Mouse (Mus musculus) heart, embryonic 15.5 days (tissue): ENCODE results near the gene Angptl2. TPM values are rescaled to one million over a fixed set of nuclear protein-coding genes. Genes with fewer than 3 reads are reported as not detected.

ENCODE experiments used
- ATAC-seq: fragments of 200-750 bp; cut with Nextera tagmentation; replicated peaks from 2 replicates; pipeline ENCODE4 v1.8.0; 2017; ENCODE audit warnings: low read depth, moderate TSS enrichment; ENCODE audit not compliant: insufficient number of reproducible peaks, insufficient read depth, low FRiP score
- H3K27ac ChIP-seq: fragments of 300-500 bp; sonication (generic); 2 replicates; pipeline ENCODE4 v1.5.1; 2015; ENCODE audit warnings: mild to moderate bottlenecking, inconsistent platforms
- H3K27me3 ChIP-seq: fragments of 300-500 bp; sonication (generic); 2 replicates; pipeline ENCODE4 v1.6.1; 2015; ENCODE audit warnings: inconsistent platforms
- H3K36me3 ChIP-seq: fragments of 300-500 bp; sonication (generic); 2 replicates; pipeline ENCODE4 v1.6.1; 2015; ENCODE audit warnings: mild to moderate bottlenecking, inconsistent platforms
- H3K4me1 ChIP-seq: fragments of 300-500 bp; sonication (generic); replicated peaks from 2 replicates; pipeline ENCODE4 v1.6.1; 2015; ENCODE audit warnings: inconsistent platforms
- H3K4me2 ChIP-seq: fragments of 300-500 bp; sonication (generic); 2 replicates; pipeline ENCODE4 v1.6.1; 2015; ENCODE audit warnings: inconsistent platforms, mild to moderate bottlenecking, moderate library complexity
- H3K4me3 ChIP-seq: fragments of 300-500 bp; sonication (generic); 2 replicates; pipeline ENCODE4 v1.5.1; 2015; ENCODE audit warnings: mild to moderate bottlenecking, inconsistent platforms
- H3K9ac ChIP-seq: fragments of 300-500 bp; sonication (generic); 2 replicates; pipeline ENCODE4 v1.6.1; 2015; ENCODE audit warnings: mild to moderate bottlenecking, inconsistent platforms
- H3K9me3 ChIP-seq: fragments of 300-500 bp; sonication (generic); replicated peaks from 2 replicates; pipeline ENCODE4 v1.6.1; 2016; ENCODE audit warnings: inconsistent platforms
- WGBS: fragments of 180-500 bp; shearing (Covaris S2); methylation state at CpG from one replicate; pipeline ENCODE4 v1.1.7; 2015; ENCODE audit warnings: mixed read lengths; 5-methylcytosine and 5-hydroxymethylcytosine counted together
- polyA plus RNA-seq: library from polyadenylated mRNA; unstranded; fragments of >200 nt; fragmentation: Nextera tagmentation; extraction: Ambion mirVana; gene quantifications from 2 replicates; pipeline ENCODE4 v1.2.1, GENCODE M21; 2015

Angptl2 gene
- polyA plus RNA-seq, 1 experiment from 2014 or later = 59.1 TPM

DNA sequence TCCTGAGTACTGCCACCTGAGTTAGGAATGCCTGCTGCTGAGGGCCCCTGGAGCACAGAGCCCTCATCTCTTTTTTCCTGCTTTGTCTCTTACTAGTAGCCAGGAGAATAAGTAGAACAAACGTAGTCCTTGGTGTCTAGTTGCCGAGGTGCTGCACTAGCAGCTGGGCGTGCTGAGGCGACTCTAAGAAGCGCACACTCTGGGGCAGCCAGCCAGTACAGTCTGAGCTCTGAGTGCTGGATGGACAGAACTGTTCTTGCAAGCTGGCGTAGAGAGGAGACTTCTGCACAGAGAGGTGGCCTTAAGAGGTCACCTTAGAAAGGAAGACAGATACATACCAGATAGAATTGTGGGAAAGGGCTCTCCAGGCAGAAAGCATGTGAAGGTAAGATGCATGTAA is 4.4 kb downstream of the Angptl2 start:
- Histone ChIP-seq H3K36me3 (no peaks in the 10 kb centered on the region), H3K9me3 (no peaks in the 10 kb centered on the region), H3K27me3 (no peaks in the 10 kb centered on the region), H3K4me1 (peaks cover 67% of the 10 kb centered on the region), H3K9ac (no peak overlapping the region), H3K4me3 (no peak overlapping the region), H3K27ac (peak overlapping the region; percentile 40), H3K4me2 (peak overlapping the region; percentile 31; the same call in 1 of the 2 replicates)
- no peak for ATAC-seq
- 70% methylated on average over 6 of the region's 6 CpGs for WGBS

DNA sequence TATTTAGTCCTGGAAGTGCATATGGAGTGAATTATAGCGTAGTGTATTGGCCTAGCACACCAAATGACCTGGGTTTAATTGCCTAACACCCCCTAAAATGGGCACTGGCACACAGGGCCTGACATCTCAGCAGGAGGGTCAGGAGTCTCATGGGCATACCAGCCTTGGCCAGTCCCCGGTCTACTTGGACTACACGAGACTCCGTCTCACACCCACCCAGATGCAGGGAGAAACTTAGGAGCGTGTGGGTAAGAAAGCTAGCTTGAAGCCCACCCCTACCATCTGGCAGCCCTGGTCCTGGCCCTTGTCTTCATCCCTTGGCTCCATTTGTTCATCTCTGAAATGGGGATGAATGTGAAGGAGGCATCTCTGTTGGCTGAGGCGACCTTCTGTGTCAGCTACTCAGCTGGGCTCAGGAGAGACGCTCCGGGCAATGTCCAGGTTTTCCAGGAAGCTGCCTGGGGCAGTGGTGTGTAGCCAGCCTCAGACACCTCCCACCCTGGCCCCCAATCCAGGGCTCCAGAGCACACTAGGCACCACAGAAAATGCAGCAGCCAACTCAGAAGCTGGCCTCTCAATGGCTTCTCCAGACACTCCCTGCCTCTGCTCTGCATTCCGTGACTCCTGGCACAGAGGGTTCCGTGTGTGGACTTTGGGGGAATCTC is 4.9 kb downstream of the Angptl2 start:
- Histone ChIP-seq H3K4me2 (no peak overlapping the region), H3K27ac (no peak overlapping the region), H3K27me3 (no peaks in the 10 kb centered on the region), H3K9ac (no peak overlapping the region), H3K4me1 (peaks cover 63% of the 10 kb centered on the region), H3K9me3 (no peaks in the 10 kb centered on the region), H3K4me3 (no peak overlapping the region), H3K36me3 (no peaks in the 10 kb centered on the region)
- no peak for ATAC-seq
- 84% methylated on average over 10 of the region's 10 CpGs for WGBS

DNA sequence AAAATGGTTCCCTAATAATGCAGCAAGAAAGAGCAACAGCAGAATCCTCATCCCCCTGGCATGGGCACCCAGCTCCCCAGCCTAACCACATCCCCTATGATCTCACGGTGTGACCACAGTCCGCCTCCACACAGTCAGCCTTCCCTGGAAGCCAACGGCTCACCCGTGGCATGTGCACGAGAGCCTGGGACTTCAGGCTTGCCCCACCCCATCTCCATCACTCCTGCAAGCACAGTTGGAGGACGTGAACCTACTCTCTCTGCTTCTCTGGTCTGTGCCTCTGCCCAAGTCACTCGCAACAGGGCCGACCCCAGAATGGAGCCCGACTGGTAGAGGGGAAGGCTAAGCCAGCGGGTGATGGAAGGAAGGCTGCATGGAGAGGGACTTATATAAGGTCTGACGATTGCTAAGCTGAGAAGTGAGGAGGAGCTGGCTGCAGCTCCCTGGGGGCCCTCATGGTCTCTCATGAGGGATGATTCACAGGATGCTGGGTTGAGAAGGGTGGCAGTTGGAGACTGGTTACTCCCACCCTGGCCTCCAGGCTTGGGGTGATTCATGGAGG is 5.6 kb downstream of the Angptl2 start:
- no peak overlapping the region for H3K9ac ChIP-seq
- peaks cover 59% of the 10 kb centered on the region for H3K4me1 ChIP-seq
- H3K9me3 ChIP-seq = no peaks in the 10 kb centered on the region
- ATAC-seq = no peak
- H3K4me3 ChIP-seq = no peak overlapping the region
- no peaks in the 10 kb centered on the region for H3K36me3 ChIP-seq
- no peak overlapping the region for H3K4me2 ChIP-seq
- 76% methylated on average over 11 of the region's 11 CpGs for WGBS
- H3K27ac ChIP-seq = no peak overlapping the region
- H3K27me3 ChIP-seq = no peaks in the 10 kb centered on the region

DNA sequence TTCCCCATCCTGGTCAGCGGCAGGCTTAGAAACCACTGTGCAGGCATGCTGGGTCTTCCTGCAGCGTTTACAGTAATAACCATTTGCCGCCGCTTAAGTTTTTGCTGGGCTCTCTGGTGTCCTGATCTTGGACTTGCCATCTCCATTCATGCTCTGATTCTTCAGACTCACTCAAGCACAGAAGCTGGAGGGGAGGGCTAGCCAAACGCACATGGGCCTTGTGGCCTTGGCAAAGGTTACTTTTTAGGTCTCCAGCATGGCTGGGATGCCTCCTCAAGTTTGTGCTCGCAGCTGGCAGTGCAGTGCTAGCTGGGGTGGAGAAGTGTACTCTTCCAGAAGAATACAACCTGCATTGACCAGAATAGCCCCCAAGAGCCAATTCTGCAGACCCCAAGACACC is 6.6 kb downstream of the Angptl2 start:
- no peak for ATAC-seq
- no peaks in the 10 kb centered on the region for H3K36me3 ChIP-seq
- no peak overlapping the region for H3K27ac ChIP-seq
- H3K9me3 ChIP-seq = no peaks in the 10 kb centered on the region
- no peak overlapping the region for H3K4me3 ChIP-seq
- no peak overlapping the region for H3K4me2 ChIP-seq
- no peaks in the 10 kb centered on the region for H3K27me3 ChIP-seq
- H3K9ac ChIP-seq = no peak overlapping the region
- 80% methylated on average over 6 of the region's 6 CpGs for WGBS
- peaks cover 57% of the 10 kb centered on the region for H3K4me1 ChIP-seq

DNA sequence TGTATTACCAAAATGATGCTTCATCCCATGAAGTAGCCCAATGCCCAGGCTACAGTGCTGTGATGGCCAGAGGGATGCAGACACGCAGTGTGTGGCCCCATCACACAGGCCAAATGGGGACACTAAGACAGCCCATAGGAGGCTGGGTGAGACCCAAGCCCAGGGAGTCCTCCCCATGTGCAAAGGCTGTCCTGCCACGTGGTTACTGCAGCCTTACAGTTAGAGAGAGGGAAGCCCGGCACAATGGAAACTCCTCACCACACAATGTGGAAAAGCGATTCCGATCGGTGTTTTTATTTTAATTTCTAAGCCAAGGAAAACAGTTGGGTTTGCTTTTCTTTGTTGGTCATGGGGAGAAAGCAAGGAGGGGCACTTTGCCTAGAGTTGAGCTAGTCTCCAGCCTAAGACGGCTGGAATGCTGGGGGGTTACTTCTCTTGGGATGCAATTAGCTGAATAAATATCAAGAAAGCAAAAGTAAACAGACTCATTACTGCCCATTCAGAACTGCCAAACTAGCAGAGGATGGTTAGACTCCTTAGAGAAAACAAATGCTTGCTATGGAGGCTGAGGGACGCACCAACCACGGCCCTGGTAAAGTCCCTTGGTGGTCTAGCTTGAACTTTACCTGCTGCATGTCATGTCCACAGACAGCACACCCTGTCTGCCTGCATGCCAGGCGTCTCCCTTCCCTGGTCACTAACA is 7.9 kb downstream of the Angptl2 start:
- WGBS = 63% methylated on average over 10 of the region's 10 CpGs
- Histone ChIP-seq H3K36me3 (peaks cover 7% of the 10 kb centered on the region), H3K27ac (peak overlapping the region; percentile 18; the same call in 1 of the 2 replicates), H3K4me2 (no peak overlapping the region), H3K27me3 (no peaks in the 10 kb centered on the region), H3K4me1 (peaks cover 57% of the 10 kb centered on the region), H3K9me3 (no peaks in the 10 kb centered on the region), H3K9ac (no peak overlapping the region), H3K4me3 (no peak overlapping the region)
- ATAC-seq = no peak

DNA sequence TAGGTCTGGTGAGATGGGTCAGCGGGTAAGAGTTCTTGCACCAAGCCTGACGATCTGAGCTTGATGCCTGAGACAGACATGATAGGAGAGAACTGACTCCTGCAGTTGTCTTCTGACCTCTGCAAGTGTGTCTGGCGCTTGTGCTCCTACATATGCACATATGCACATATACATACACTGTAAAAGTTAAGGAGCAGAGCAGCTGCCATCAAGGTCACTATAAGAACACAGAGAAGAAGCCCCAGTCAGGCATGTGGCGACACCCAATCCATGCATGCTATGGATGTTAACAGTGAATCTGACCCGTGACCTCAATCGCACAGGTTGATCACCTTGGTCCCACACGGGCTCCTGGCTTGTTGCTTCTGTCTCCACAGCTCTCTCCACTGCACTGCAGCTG is 10.1 kb downstream of the Angptl2 start:
- Histone ChIP-seq H3K36me3 (peaks cover 18% of the 10 kb centered on the region), H3K4me3 (no peak overlapping the region), H3K27me3 (no peaks in the 10 kb centered on the region), H3K27ac (no peak overlapping the region), H3K4me1 (peaks cover 51% of the 10 kb centered on the region), H3K4me2 (no peak overlapping the region), H3K9me3 (no peaks in the 10 kb centered on the region), H3K9ac (no peak overlapping the region)
- WGBS = 86% methylated on average over 7 of the region's 7 CpGs
- no peak for ATAC-seq

DNA sequence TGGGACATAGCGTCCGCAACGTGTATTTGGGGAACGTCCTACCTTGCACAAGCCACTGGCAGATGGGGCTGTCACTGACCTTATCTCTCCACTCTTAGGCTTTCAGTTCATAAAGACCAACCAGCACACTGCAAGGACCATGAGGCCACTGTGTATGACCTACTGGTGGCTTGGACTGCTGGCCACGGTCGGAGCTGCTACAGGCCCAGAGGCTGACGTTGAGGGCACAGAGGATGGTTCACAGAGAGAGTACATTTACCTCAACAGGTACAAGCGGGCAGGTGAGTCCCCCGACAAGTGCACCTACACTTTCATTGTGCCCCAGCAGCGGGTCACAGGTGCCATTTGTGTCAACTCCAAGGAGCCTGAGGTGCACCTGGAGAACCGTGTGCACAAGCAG is 12.2 kb downstream of the Angptl2 start:
- peaks cover 58% of the 10 kb centered on the region for H3K4me1 ChIP-seq
- H3K9ac ChIP-seq = no peak overlapping the region
- 0 out of 2 replicates have a peak overlapping the region, but pooled peaks have one; percentile 4 for H3K27ac ChIP-seq
- 76% methylated on average over 11 of the region's 11 CpGs for WGBS
- no peak for ATAC-seq
- H3K36me3 ChIP-seq = peaks cover 18% of the 10 kb centered on the region
- H3K27me3 ChIP-seq = no peaks in the 10 kb centered on the region
- no peaks in the 10 kb centered on the region for H3K9me3 ChIP-seq
- no peak overlapping the region for H3K4me2 ChIP-seq
- no peak overlapping the region for H3K4me3 ChIP-seq

DNA sequence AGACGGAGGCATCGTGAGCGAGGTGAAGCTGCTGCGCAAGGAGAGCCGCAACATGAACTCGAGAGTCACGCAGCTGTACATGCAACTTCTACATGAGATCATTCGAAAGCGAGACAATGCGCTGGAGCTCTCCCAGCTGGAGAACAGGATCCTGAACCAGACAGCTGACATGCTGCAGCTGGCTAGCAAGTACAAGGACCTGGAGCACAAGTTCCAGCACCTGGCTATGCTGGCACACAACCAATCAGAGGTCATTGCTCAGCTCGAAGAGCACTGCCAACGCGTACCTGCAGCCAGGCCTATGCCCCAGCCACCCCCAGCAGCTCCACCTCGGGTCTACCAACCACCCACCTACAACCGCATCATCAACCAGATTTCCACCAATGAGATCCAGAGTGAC is 12.7 kb downstream of the Angptl2 start:
- 78% methylated on average over 15 of the region's 15 CpGs for WGBS

DNA sequence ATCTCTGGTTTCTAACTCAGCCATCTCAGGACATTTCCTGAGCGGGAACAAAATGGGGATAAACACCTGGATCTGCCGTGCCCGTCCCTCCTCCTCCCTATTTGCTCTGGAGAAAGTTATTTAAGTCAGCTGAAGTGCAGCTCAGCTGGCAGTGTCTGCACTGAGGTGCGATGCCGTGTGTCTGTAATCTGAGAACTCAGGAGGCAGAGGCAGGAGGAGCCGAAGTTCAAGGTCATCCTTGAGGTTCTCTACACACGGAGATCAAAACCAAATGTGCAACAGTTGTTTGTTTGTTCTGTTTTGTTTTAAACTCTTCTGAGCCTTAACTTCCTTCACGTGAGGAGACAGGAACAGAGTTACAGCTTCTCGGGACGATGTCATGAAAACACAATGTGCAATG is 14.8 kb downstream of the Angptl2 start:
- Histone ChIP-seq H3K9me3 (no peaks in the 10 kb centered on the region), H3K27me3 (no peaks in the 10 kb centered on the region), H3K27ac (no peak overlapping the region), H3K36me3 (peaks cover 18% of the 10 kb centered on the region), H3K9ac (no peak overlapping the region), H3K4me1 (peaks cover 50% of the 10 kb centered on the region), H3K4me3 (no peak overlapping the region), H3K4me2 (no peak overlapping the region)
- 53% methylated on average over 10 of the region's 10 CpGs for WGBS
- ATAC-seq = no peak

More for the DNA sequence above, 12.7 kb downstream of the Angptl2 start:
- no peak for ATAC-seq
- Histone ChIP-seq H3K9ac (no peak overlapping the region), H3K27me3 (no peaks in the 10 kb centered on the region), H3K4me2 (no peak overlapping the region), H3K9me3 (no peaks in the 10 kb centered on the region), H3K4me1 (peaks cover 54% of the 10 kb centered on the region), H3K4me3 (no peak overlapping the region), H3K36me3 (peaks cover 18% of the 10 kb centered on the region), H3K27ac (no peak overlapping the region)

DNA sequence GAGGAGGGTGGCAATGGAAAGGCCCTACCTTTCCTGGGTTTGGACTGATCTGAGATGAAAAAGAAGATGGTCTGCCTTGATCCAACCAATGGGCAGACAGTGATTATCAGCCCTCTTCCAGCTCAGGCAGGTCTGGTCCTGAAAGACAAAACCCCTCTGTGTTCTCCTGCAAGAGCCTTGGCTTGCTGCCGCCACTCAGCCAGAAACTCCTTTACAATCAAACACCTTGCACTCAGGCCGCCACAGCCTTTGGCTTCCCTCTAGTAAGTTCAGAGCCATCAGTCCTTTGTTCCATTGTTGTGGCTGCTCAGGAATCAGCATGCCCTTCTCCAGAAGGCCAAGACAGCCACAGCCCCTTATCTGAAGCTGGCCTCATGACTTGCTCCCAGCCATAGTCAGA is 15.9 kb downstream of the Angptl2 start:
- no peak overlapping the region for H3K4me2 ChIP-seq
- H3K27me3 ChIP-seq = no peaks in the 10 kb centered on the region
- H3K4me1 ChIP-seq = peaks cover 52% of the 10 kb centered on the region
- no peak overlapping the region for H3K4me3 ChIP-seq
- ATAC-seq = no peak
- H3K36me3 ChIP-seq = peaks cover 18% of the 10 kb centered on the region
- H3K9ac ChIP-seq = no peak overlapping the region
- 48% methylated on average over 2 of the region's 2 CpGs for WGBS
- H3K27ac ChIP-seq = peak overlapping the region; percentile 60
- no peaks in the 10 kb centered on the region for H3K9me3 ChIP-seq

DNA sequence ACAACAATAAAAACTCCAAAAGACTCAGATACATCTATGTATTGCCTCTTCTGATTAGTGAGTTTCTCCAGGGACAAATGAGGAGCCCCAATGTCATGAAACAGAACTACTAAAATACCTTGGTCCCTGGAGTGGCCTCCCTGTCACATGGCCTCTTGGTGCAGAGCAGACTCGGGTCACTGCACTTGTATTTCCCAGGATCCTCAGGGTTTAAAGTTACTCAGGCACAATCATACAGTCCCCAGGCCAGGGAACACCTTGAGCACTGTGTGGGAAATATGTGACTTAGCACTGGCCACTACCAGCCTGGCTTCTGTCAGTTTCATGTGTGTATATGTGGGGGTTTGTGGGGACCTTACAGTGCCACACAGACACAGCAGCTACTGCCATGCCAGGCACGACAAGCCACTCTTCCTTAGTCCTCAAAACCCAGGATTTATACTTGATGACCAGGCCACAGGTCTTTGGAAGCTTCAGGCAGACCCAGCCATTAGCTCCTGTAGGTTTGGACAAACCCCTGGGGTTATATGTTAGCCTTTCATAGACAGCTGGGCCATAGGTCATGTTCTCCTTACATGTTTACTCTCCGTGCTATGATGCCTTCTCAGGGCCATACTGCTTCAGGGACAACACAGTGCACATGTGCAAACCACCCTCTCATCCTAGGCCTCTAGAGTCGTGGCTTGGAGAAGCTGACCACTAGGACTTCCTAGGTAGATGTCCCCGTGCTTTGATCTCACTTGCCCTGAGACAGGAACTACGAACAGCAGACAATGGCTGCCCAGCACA is 17.1 kb downstream of the Angptl2 start:
- 75% methylated on average over 6 of the region's 6 CpGs for WGBS
- H3K27ac ChIP-seq = peak overlapping the region; percentile 60; the same call in 1 of the 2 replicates

More for the DNA sequence above, 17.1 kb downstream of the Angptl2 start:
- peaks cover 42% of the 10 kb centered on the region for H3K4me1 ChIP-seq
- H3K4me2 ChIP-seq = no peak overlapping the region
- peaks cover 18% of the 10 kb centered on the region for H3K36me3 ChIP-seq
- no peaks in the 10 kb centered on the region for H3K27me3 ChIP-seq
- no peak overlapping the region for H3K4me3 ChIP-seq
- no peak for ATAC-seq
- no peaks in the 10 kb centered on the region for H3K9me3 ChIP-seq
- no peak overlapping the region for H3K9ac ChIP-seq
